ENCODE assay signal across 17 mouse cellular contexts in the genomic region with DNA sequence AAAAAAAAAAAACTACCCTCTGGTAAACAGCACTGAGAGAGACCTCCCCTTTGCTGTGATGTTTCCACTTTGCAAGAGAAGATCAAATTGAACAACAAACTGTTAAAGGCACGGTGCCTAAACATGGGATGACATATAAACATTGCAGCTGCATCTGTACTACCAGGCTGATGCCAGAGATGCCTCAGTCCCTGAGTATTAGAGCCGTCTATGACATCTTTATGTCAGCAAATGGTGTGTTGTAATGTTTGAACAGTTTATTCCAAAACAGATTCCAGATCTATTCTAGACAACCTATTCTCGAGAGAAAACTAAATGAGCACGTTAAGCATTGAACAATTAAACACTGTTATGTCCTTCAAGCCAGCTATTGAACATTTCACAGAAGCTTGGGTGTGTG.
DNase-seq lines count a peak whose midpoint lies in the region; ATAC-seq and TF ChIP-seq lines count a peak whose summit lies in the region.
"Had no signal": no experiment of that assay in that cellular context is flagged by ENCODE, and none has a peak within 500 bp of the region (broad histone marks: within the 10 kb centered on the region; RNA-seq: fewer than 3 reads in every experiment).

No protein-coding gene starts in this region.

- ATAC-seq in intestine, embryonic 16.5 days = no peak
- no peak for ATAC-seq in intestine, postnatal 0 days
- peak; percentile 71 for ATAC-seq in lung, postnatal 0 days
- ATAC-seq: activated CD4-positive, CD25-positive, alpha-beta regulatory T cell, adult 4 months; CD4-positive, CD25-positive, alpha-beta regulatory T cell, adult 4 months; forebrain, embryonic 13.5 days had no signal

- WGBS in heart, adult 2 months = 38% methylated on average over 4 of the region's 4 CpGs
- WGBS in intestine, embryonic 16.5 days = 45% methylated on average over 4 of the region's 4 CpGs
- 52% methylated on average over 4 of the region's 4 CpGs for WGBS in intestine, postnatal 0 days
- 29% methylated on average over 4 of the region's 4 CpGs for WGBS in lung, postnatal 0 days

- no peak for TF ChIP-seq EP300 in heart, adult 2 months (IDR thresholded peaks at IDR 0.05; ENCODE audit: insufficient read depth, low read depth, low read length)
- no peak for TF ChIP-seq EP300 in lung, postnatal 0 days (IDR thresholded peaks at IDR 0.05)

- H3K9me3 ChIP-seq in intestine, embryonic 16.5 days (ENCODE audit: control insufficient read depth, low read length) = no peaks in the 10 kb centered on the region
- no peaks in the 10 kb centered on the region for H3K9me3 ChIP-seq in intestine, postnatal 0 days (ENCODE audit: control insufficient read depth)
- H3K9me3 ChIP-seq in lung, postnatal 0 days (ENCODE audit: low read length) = no peaks in the 10 kb centered on the region
- H3K9me3 ChIP-seq: forebrain, embryonic 13.5 days; limb, embryonic 15.5 days had no signal

- TF ChIP-seq CTCF in heart, adult 2 months (IDR thresholded peaks at IDR 0.05) = no peak
- TF ChIP-seq CTCF in intestine, postnatal 0 days (IDR thresholded peaks at IDR 0.05; ENCODE audit: low read depth) = no peak
- no peak for TF ChIP-seq CTCF in lung, postnatal 0 days (IDR thresholded peaks at IDR 0.05)

- intact Hi-C loops in heart, adult 2 months (cut with DNase I) = loop anchor here (1.0 to 10.0 kb wide), 5 partner anchors 57 to 231 kb away; no protein-coding TSS in a partner anchor
- intact Hi-C loops in heart, postnatal 36 days (cut with DNase I) = loop anchor here (2.0 kb wide), 1 partner anchor 57 kb away; no protein-coding TSS in a partner anchor

- peaks cover 2% of the 10 kb centered on the region; the same call in 1 of the 2 replicates for H3K4me1 ChIP-seq in heart, adult 2 months (ENCODE audit: control insufficient read depth, insufficient read depth, low read length)
- H3K4me1 ChIP-seq in intestine, embryonic 16.5 days (ENCODE audit: control insufficient read depth, insufficient read depth, low read length) = peaks cover 4% of the 10 kb centered on the region; the same call in 1 of the 2 replicates
- H3K4me1 ChIP-seq in intestine, postnatal 0 days (replicated peaks; ENCODE audit: control insufficient read depth, insufficient read depth, low read length) = no peaks in the 10 kb centered on the region
- H3K4me1 ChIP-seq in lung, postnatal 0 days (ENCODE audit: insufficient read depth, low read depth, low read length) = 0 out of 2 replicates have a peak, but pooled peaks cover 2% of the 10 kb centered on the region

- TF ChIP-seq POLR2A in heart, adult 2 months (IDR thresholded peaks at IDR 0.05; ENCODE audit: insufficient read depth, low read depth, low read length) = no peak

- H3K36me3 ChIP-seq in heart, adult 2 months (ENCODE audit: control insufficient read depth, insufficient read depth, low read length) = no peaks in the 10 kb centered on the region
- no peaks in the 10 kb centered on the region for H3K36me3 ChIP-seq in intestine, embryonic 16.5 days (ENCODE audit: control insufficient read depth, insufficient read depth, low read length)
- H3K36me3 ChIP-seq in intestine, postnatal 0 days (ENCODE audit: control insufficient read depth, insufficient read depth) = no peaks in the 10 kb centered on the region
- no peaks in the 10 kb centered on the region for H3K36me3 ChIP-seq in lung, postnatal 0 days (ENCODE audit: insufficient read depth, low read length)
- H3K36me3 ChIP-seq: limb, embryonic 15.5 days had no signal

- H3K9ac ChIP-seq in heart, adult 2 months (ENCODE audit: low read depth, low read length) = no peak overlapping the region
- H3K9ac ChIP-seq in intestine, embryonic 16.5 days (ENCODE audit: low read depth, low read length) = no peak overlapping the region
- no peak overlapping the region for H3K9ac ChIP-seq in intestine, postnatal 0 days (ENCODE audit: low read depth, low read length)
- H3K9ac ChIP-seq in lung, postnatal 0 days (replicated peaks; ENCODE audit: low read depth) = no peak overlapping the region
- H3K9ac ChIP-seq: forebrain, embryonic 13.5 days; limb, embryonic 15.5 days had no signal

- H3K27me3 ChIP-seq in heart, adult 2 months (ENCODE audit: control insufficient read depth, insufficient read depth, low read length) = no peaks in the 10 kb centered on the region
- no peaks in the 10 kb centered on the region for H3K27me3 ChIP-seq in intestine, embryonic 16.5 days (replicated peaks; ENCODE audit: control insufficient read depth, insufficient read depth, low read length)
- H3K27me3 ChIP-seq in intestine, postnatal 0 days (replicated peaks; ENCODE audit: control insufficient read depth, insufficient read depth, low read length) = no peaks in the 10 kb centered on the region
- H3K27me3 ChIP-seq in lung, postnatal 0 days (replicated peaks; ENCODE audit: insufficient read depth, low read length) = no peaks in the 10 kb centered on the region
- H3K27me3 ChIP-seq: forebrain, embryonic 13.5 days had no signal

- H3K27ac ChIP-seq in heart, adult 2 months = peak overlapping the region; percentile 33; the same call in 1 of the 2 replicates
- H3K27ac ChIP-seq in intestine, embryonic 16.5 days (ENCODE audit: low read length) = peak overlapping the region; percentile 39; the same call in 1 of the 2 replicates
- H3K27ac ChIP-seq in intestine, postnatal 0 days (ENCODE audit: low read depth, low read length) = no peak overlapping the region
- peak overlapping the region; percentile 62 for H3K27ac ChIP-seq in lung, postnatal 0 days (ENCODE audit: low read length)
- H3K27ac ChIP-seq: forebrain, embryonic 13.5 days; layer of hippocampus, adult 2 months; limb, embryonic 15.5 days had no signal

- H3K79me2 ChIP-seq in heart, adult 2 months (replicated peaks; ENCODE audit: control insufficient read depth, insufficient read depth, low read length) = no peaks in the 10 kb centered on the region

- no peak overlapping the region for H3K4me3 ChIP-seq in heart, adult 2 months
- no peak overlapping the region for H3K4me3 ChIP-seq in intestine, embryonic 16.5 days (ENCODE audit: low read length)
- no peak overlapping the region for H3K4me3 ChIP-seq in intestine, postnatal 0 days (ENCODE audit: low read depth, low read length)
- H3K4me3 ChIP-seq in lung, postnatal 0 days (ENCODE audit: low read depth, low read length) = no peak overlapping the region
- H3K4me3 ChIP-seq: forebrain, embryonic 13.5 days; layer of hippocampus, adult 2 months; limb, embryonic 15.5 days had no signal

- no peak overlapping the region for H3K4me2 ChIP-seq in intestine, embryonic 16.5 days (ENCODE audit: low read depth, low read length)
- no peak overlapping the region for H3K4me2 ChIP-seq in intestine, postnatal 0 days (replicated peaks; ENCODE audit: low read depth)
- H3K4me2 ChIP-seq in lung, postnatal 0 days (replicated peaks; ENCODE audit: low read depth, low read length) = no peak overlapping the region
- H3K4me2 ChIP-seq: forebrain, embryonic 13.5 days; limb, embryonic 15.5 days; midbrain, embryonic 11.5 days had no signal

- DNase-seq in heart, adult 2 months = no peak
- no peak for DNase-seq in heart, postnatal 36 days
- peak; percentile 50 for DNase-seq in lung, postnatal 0 days (ENCODE audit: low spot score)
- DNase-seq in lung, postnatal 36 days = no peak
- DNase-seq in ovary, postnatal 36 days (ENCODE audit: low spot score) = no peak
- DNase-seq: cerebellum, adult 9-11 months; gastrocnemius, postnatal 10 days; right cerebral cortex, adult 18-20 months; thymus, postnatal 25 days had no signal
